In the genomic region with DNA sequence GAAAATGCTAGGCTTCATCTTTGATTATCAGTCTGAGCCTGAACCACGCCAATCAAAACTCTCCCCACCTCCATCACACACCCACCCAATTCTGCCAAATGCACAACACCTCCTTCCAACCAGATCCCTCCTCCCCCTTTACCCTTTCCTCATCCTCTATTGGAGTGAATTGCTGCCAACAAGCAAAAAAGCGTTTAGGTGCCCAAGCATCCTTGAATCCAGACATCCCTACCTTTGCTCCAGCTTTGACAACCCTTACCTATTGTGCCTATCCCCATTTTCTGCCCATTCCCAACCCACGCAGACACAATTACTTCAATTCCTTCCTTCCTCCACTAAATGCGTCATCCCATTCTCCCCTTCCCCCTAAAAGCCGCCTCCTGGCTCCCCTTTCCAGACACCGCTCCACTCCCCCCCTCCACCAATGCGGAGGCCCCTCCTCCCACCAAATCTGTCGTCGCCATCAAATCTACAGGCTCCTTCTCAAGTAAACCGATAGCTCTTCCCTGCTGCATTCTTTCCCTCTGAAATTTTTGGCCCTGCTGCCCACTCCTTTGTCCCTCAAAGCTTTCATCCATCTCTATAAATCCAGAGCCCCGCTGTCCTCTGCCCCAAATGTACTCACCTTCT, we compare ENCODE assay signal across 8 mouse cellular contexts. TPM values are rescaled to one million over a fixed set of nuclear protein-coding genes. Genes with fewer than 3 reads are reported as not detected.
DNase-seq lines count a peak whose midpoint lies in the region; ATAC-seq and TF ChIP-seq lines count a peak whose summit lies in the region.

No protein-coding gene starts in this region.

- peak overlapping the region; percentile 95 to 96 for H3K4me3 ChIP-seq in heart, embryonic 14.5 days (ENCODE audit: control insufficient read depth in 1 of 2, insufficient read depth in 1 of 2, low read depth in 1 of 2, low read length in 2 of 2)
- peak overlapping the region; percentile 62 for H3K4me3 ChIP-seq in left cerebral cortex, adult 2 months
- H3K4me3 ChIP-seq in midbrain, embryonic 10.5 days, result peak overlapping the region; percentile 83

- H3K27ac ChIP-seq in heart, embryonic 14.5 days (replicated peaks in 1 of 2; ENCODE audit: control insufficient read depth in 1 of 2, insufficient read depth in 1 of 2, low read depth in 2 of 2, low read length in 2 of 2), result peak overlapping the region; percentile 89 to 94
- H3K27ac ChIP-seq in left cerebral cortex, adult 2 months, result peak overlapping the region; percentile 85
- peak overlapping the region; percentile 94 for H3K27ac ChIP-seq in midbrain, embryonic 10.5 days (replicated peaks)

- no peaks in the 10 kb centered on the region for H3K9me3 ChIP-seq in heart, embryonic 14.5 days (ENCODE audit: control insufficient read depth, low read length)
- no peaks in the 10 kb centered on the region for H3K9me3 ChIP-seq in midbrain, embryonic 10.5 days (replicated peaks)

- WGBS in heart, embryonic 14.5 days, result 3% methylated on average over 11 of the region's 11 CpGs
- WGBS in midbrain, embryonic 10.5 days, result 6% methylated on average over 11 of the region's 11 CpGs

- no peak for TF ChIP-seq CTCF in left cerebral cortex, adult 2 months (IDR thresholded peaks at IDR 0.05)

- H3K4me2 ChIP-seq in heart, embryonic 14.5 days (ENCODE audit: low read length), result peak overlapping the region; percentile 73

- peaks cover 28 to 49% of the 10 kb centered on the region in 2 experiments for H3K4me1 ChIP-seq in heart, embryonic 14.5 days (ENCODE audit: control insufficient read depth in 2 of 2, insufficient read depth in 2 of 2, low read length in 2 of 2)
- H3K4me1 ChIP-seq in midbrain, embryonic 10.5 days, result peaks cover 54% of the 10 kb centered on the region

- H3K9ac ChIP-seq in heart, embryonic 14.5 days (ENCODE audit: low read length), result peak overlapping the region; percentile 97

- intact Hi-C loops in left cerebral cortex, adult 2 months (cut with DNase I), result loop anchor here (2.0 kb wide), 1 partner anchor 78 kb away; the partner anchor contains the start of gene BC004004

- ATAC-seq in heart, embryonic 14.5 days (ENCODE audit: insufficient number of reproducible peaks, insufficient read depth, low FRiP score, low read depth), result no peak

- peaks cover 32% of the 10 kb centered on the region for H3K36me3 ChIP-seq in heart, embryonic 14.5 days (ENCODE audit: control insufficient read depth, insufficient read depth, low read length)
- peaks cover 37% of the 10 kb centered on the region for H3K36me3 ChIP-seq in midbrain, embryonic 10.5 days

- H3K27me3 ChIP-seq in heart, embryonic 14.5 days (ENCODE audit: control insufficient read depth, insufficient read depth, low read length), result no peaks in the 10 kb centered on the region
- no peaks in the 10 kb centered on the region for H3K27me3 ChIP-seq in midbrain, embryonic 10.5 days (ENCODE audit: low read depth, poor library complexity, severe bottlenecking)

- peak; percentile 76 for DNase-seq in right cerebral cortex, adult 18-20 months
- no peak for DNase-seq in right cerebral cortex, postnatal 14 days
- DNase-seq in cerebellum, postnatal 25 days, result peak; percentile 57 to 58
- peak; percentile 66 to 67 for DNase-seq in left cerebral cortex, adult 2 months (ENCODE audit: extremely low spot score in 1 of 2, low spot score in 2 of 2)
- DNase-seq in midbrain, embryonic 10.5 days (ENCODE audit: low spot score), result no peak
- no peak for DNase-seq in spleen, adult 12 weeks (ENCODE audit: low spot score)
- no peak for DNase-seq in urinary bladder, postnatal 36 days (ENCODE audit: low spot score in 2 of 2)

RNA-seq across cellular contexts. Expression of gene Mtch1, which starts 1.1 kb away (rescaled TPM):
- 342 and 368 TPM in 2 replicates for polyA plus RNA-seq in heart, embryonic 14.5 days (2014; fragmentation: Nextera tagmentation; extraction: Ambion mirVana)
- total RNA-seq in left cerebral cortex, adult 2 months (2021), result 100 to 1,000 TPM; 537 to 552 TPM
- polyA plus RNA-seq in midbrain, embryonic 10.5 days (2016; fragmentation: Nextera tagmentation; extraction: Ambion mirVana), result 277 and 318 TPM in 2 replicates

RNA-seq across cellular contexts. Expression of gene Fgd2, which starts 14.1 kb away (rescaled TPM):
- 2.4 and 2.8 TPM in 2 replicates for polyA plus RNA-seq in heart, embryonic 14.5 days (2014; fragmentation: Nextera tagmentation; extraction: Ambion mirVana)
- 1 to 10 TPM; 5.4 to 7.4 TPM for total RNA-seq in left cerebral cortex, adult 2 months (2021)
- 3.8 and 4.1 TPM in 2 replicates for polyA plus RNA-seq in midbrain, embryonic 10.5 days (2016; fragmentation: Nextera tagmentation; extraction: Ambion mirVana)

RNA-seq across cellular contexts. Expression of gene Pi16, which starts 29.1 kb away (rescaled TPM):
- polyA plus RNA-seq in heart, embryonic 14.5 days (2014; fragmentation: Nextera tagmentation; extraction: Ambion mirVana), result 0.77 and 1.1 TPM in 2 replicates
- total RNA-seq in left cerebral cortex, adult 2 months (2021), result 1 to 10 TPM; 1.2 to 1.4 TPM
- polyA plus RNA-seq in midbrain, embryonic 10.5 days (2016; fragmentation: Nextera tagmentation; extraction: Ambion mirVana), result 0.75 and 0.82 TPM in 2 replicates

Comparison
In these comparisons a context has a peak if more than half of its experiments do, and no peak if none do; other contexts are left out.
1. DNase-seq: peak in right cerebral cortex, adult 18-20 months (single experiment), cerebellum, postnatal 25 days (2 of 2) and left cerebral cortex, adult 2 months (2 of 2); none in right cerebral cortex, postnatal 14 days (single experiment), midbrain, embryonic 10.5 days (single experiment), spleen, adult 12 weeks (single experiment) and urinary bladder, postnatal 36 days (0 of 2).
2. Peak in every context shown above with its lines, with median percentiles within 50 percentile points of each other: H3K27ac ChIP-seq and H3K4me3 ChIP-seq.